Mouse (Mus musculus) erythroblast, embryonic 14.5 days (primary cell): ENCODE results near the gene Il17re.

Experiments used
- GATA1 ChIP-seq: IDR thresholded peaks from 2 replicates; pipeline ENCODE4 v1.6.1; 2012; ENCODE audit warnings: low read length, inconsistent platforms, mixed read lengths
- TAL1 ChIP-seq: IDR thresholded peaks from 3 replicates; pipeline ENCODE4 v1.6.1; 2012; ENCODE audit warnings: low read length, inconsistent platforms, mixed read lengths

DNA sequence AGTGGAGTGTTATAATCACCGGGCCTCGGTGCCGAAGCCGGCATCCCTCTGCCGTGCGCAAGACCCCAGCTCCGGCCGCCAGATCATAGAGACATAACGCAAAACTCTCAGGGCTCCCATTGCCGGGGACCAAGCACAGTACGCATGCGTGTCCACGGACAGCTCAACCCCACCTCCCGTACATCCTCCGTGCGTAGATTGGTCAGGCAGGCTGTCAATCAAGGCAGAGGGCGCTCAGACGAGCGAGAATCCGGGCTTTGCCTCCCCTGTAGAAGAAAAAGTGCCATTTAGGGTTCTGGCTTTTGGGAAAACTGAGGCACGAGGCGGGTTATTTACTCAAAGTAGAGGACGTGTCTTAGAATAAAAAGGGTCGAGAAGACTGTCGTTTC is 39.1 kb upstream of the Il17re start, which contains the start of gene Rpusd3:
- no peak for TF ChIP-seq TAL1
- TF ChIP-seq GATA1 = no peak
